Mouse (Mus musculus) gastrocnemius, postnatal 14 days (tissue): Measurements from ENCODE around the gene D11Wsu47e. TPM values are rescaled to one million over a fixed set of nuclear protein-coding genes. Genes with fewer than 3 reads are reported as not detected.

ENCODE experiments used
- DNase-seq: peaks from one replicate; pipeline ENCODE4 v3.0.0; 2021; ENCODE audit warnings: mixed read lengths
- intact Hi-C: fragments of 180-260 bp; cut with DNase I; formaldehyde crosslinking; loops from one replicate; pipeline ENCODE4 v1.15.1; 2025; ENCODE audit warnings: low total_unique reads
- total RNA-seq, 2 experiments: library from RNA; stranded (reverse); gene quantifications; 2 replicates each; pipeline ENCODE4 v1.2.3; 2021

The D11Wsu47e gene
- total RNA-seq, 2 experiments from 2014 or later = 5.0 to 7.5 TPM

- no peak for DNase-seq
- intact Hi-C loops = no loop called here
Observed at GRCm38 (mm10) chr11:113660940-113661339, 23.3 kb upstream of the D11Wsu47e start.

- no peak for DNase-seq
- intact Hi-C loops = no loop called here
Observed at GRCm38 (mm10) chr11:113661835-113662351, 22.3 kb upstream of the D11Wsu47e start.

DNA sequence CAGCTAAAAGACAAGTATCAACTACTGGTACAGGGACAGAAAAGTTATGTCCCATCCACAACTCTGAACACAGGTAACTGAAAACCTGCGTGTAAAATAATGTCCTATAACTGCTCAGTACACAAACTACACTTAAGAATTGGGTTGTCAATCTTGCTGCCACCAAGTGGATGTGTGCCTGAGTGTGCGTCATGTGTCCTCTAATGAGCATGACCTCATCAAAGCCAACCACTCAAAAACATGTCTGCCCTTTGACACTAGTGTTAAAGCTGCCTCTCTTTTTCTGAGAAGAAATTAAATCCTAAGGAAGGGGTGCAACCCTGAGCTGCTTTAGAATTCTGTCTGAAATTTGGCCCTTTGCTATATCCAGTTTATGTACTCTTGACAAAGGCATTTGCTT is 19.9 kb upstream of the D11Wsu47e start:
- intact Hi-C loops = no loop called here

DNA sequence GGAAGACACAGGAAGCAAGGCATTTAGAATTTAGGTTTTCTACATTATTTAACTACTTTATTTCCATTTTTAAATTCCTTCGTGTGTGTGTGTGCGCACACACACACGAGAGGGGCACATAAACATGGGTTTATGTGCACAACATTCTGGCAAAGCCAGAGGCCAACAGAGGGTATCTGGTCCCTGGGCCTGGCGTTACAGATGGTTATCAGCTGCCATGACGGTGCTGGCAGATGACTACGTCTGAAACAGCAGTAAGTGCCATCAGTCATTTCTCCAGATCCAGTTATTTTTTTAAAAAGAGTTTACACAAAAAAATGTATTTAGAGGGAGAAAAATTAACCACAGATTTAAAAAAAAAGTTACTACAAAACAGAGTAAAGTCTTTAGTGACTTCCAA is 18.0 kb upstream of the D11Wsu47e start:
- intact Hi-C loops = no loop called here
- no peak for DNase-seq

More for the DNA sequence above, 19.9 kb upstream of the D11Wsu47e start:
- no peak for DNase-seq

DNA sequence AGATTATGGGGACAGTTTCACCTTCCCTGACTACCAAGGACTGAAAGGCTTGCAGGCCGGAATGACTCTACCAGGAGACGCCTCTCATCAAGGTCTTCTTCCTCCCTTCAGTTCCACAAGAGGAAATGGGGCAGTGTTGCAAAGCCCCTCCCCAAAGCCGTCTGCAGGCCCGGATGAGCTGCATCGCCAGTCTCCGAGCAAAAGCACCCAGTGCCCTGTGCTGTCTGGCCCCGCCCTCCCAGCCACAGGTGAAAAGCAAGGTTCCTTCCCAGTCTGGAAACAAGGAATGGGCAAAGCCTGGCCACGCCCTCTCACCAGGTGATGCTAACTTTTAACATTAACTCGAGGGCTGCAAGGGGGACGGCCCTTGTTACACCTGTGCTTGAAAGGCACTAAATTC is 17.6 kb upstream of the D11Wsu47e start:
- intact Hi-C loops = no loop called here
- DNase-seq = no peak

- intact Hi-C loops = no loop called here
- no peak for DNase-seq
Observed at GRCm38 (mm10) chr11:113667122-113667521, 17.1 kb upstream of the D11Wsu47e start.

- intact Hi-C loops = no loop called here
- DNase-seq = no peak
Observed at GRCm38 (mm10) chr11:113667704-113668103, 16.5 kb upstream of the D11Wsu47e start.

- intact Hi-C loops = no loop called here
- no peak for DNase-seq
Observed at GRCm38 (mm10) chr11:113668857-113669256, 15.4 kb upstream of the D11Wsu47e start.

DNA sequence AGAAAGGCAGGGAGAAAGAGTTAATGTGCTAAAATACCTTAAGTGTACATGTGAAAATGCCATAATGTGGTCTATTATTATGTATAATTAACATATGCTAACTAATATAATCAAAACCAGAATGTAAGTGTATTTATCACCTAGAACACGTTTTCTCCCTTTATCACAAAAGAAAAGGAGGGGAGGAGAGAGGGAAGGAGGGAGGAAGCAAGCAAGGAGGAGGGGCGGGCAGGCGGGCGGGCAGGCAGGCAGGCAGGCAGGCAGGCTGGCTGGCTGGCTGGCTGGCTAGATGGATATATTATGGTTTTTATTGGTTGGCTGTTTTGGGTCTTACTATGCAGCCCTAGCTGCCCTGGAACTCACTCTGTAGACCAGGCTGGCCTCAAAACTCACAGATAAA is 14.5 kb upstream of the D11Wsu47e start:
- intact Hi-C loops = no loop called here
- no peak for DNase-seq

- intact Hi-C loops = no loop called here
- no peak for DNase-seq
Observed at GRCm38 (mm10) chr11:113673614-113674013, 10.6 kb upstream of the D11Wsu47e start.

- no peak for DNase-seq
- intact Hi-C loops = no loop called here
Observed at GRCm38 (mm10) chr11:113674595-113674994, 9.6 kb upstream of the D11Wsu47e start.

DNA sequence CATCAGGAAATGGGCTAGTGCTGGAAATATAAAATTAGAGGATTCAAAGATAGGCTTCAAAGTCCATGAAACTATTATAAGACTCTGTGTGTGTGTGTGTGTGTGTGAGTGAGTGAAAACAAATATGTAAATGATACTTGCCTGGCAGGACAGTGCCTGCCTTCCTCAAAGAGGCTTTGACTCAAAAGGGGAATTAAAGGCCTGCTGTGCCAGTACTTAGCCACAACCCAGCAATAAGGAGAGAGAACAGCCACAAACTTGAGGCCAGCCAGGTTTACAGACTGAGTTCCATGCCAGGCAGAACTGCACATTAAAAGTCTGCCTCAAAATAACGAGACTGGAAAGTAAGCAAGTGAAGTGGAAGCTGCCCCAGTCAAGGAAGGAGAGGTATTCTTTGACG is 7.4 kb upstream of the D11Wsu47e start:
- intact Hi-C loops = no loop called here
- DNase-seq = no peak

DNA sequence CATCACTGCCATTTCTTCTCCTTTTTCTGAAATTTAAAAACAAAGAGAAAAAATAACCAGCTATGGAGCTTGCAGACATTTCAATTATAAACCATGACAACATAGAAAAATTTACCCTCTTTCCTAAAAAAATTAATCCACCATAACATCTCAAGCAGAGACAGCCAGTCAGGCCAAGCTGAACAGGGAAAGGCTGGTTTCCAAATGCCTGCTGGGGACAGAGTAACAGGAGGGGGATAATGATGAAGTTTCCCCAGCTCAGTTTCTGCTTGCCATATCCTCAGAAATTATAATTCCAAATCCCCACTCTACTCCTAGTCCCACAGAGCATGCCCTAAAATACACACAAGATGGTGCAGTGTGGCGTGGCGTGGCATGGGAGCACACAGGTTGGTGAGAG is 6.8 kb upstream of the D11Wsu47e start:
- intact Hi-C loops = no loop called here
- DNase-seq = no peak

DNA sequence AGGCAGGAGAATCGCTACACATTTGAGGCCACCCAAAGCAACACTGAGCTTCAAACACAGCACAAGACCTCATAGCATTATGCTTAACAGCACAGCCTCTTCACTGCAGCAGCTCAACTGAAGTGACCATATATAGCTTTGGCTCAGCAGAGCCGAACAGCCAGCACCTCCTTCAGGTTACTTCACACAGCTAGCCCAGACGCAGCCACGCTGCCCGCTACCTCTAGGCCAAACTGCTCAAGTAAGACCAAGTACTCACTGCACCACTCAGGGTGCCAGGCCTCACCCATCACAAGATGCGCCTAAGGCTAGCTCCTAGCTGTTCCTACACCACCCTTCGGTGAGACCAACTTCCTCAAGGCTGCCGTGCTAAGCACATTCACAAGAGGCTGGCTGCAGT is 5.8 kb upstream of the D11Wsu47e start:
- intact Hi-C loops = no loop called here
- no peak for DNase-seq

- intact Hi-C loops = no loop called here
Observed at GRCm38 (mm10) chr11:113680954-113681353, 3.3 kb upstream of the D11Wsu47e start.

DNA sequence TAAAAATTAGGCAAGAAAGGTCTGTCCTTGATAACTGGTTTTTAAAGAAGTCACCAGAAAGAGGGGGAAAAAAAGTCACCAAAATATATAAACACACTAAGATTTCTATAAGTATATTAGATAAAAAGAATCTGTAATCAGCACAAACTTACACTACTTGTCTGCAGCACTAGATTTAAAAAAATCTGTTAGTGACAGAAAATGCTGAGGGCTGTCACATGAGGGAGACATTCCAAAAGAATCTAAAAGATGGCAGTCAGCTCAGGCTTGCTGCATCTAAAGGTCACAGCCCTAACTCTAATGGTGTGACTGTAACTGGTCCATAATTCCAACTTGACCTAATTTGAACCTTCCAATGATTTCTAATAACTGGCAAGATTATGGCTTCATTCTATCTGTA is 2.2 kb upstream of the D11Wsu47e start:
- no peak for DNase-seq
- intact Hi-C loops = no loop called here

More at GRCm38 (mm10) chr11:113680954-113681353, 3.3 kb upstream of the D11Wsu47e start:
- no peak for DNase-seq

DNA sequence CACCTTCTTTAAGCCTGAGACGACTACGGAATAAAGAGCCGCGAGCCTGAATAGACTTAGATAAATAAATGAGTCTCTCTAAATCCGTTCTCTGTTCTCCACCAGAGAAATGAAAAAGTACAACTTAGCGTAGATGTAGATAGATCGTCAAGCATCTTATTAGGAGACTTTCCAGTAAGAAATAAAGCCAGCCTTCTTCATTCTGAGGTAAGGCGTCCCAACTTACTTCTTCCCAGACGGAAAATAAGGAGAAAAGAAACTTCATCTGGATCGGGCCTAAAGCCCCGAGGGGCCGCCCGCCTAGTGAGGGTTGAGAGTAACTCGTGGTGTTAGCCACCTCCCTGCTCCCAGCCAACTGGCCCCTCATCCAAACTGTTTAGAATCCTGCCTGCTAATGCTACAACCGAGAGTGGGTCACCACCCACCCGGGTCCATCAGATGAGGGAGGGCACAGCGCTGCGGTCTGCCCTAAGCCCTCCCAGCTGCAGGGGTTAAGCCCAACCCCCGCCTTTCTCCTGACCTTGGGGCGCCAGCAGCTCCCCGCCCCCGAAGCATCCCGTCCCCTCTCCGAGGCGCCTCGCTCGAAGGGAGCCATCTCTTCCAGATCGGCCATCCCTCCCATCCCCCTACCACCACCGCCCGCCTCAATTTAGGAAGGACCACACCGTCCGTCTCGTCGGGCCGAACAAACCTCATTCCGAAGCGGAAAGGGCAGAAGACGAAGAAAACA is 1.1 kb upstream of the D11Wsu47e start:
- intact Hi-C loops = no loop called here

DNA sequence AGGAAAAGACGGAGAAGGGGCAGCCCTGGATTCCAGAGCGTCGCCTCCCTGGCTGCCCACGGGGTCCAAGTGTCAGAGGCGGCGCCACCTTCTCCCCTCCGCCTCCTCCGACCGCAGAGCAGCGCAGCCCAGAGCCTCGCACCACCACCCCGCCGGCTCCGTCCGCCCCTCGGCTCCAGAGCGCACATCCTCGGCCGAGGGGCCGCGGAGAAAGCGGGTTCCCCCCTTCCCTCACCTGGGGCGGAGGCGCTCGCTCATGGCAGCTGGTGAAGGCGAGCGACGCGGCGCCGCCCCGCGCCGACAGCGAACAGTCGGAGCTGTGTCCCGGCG is 620 bp upstream of the D11Wsu47e start:
- DNase-seq = no peak
- intact Hi-C loops = no loop called here

More for the DNA sequence above, 1.1 kb upstream of the D11Wsu47e start:
- DNase-seq = peak; percentile 69

DNA sequence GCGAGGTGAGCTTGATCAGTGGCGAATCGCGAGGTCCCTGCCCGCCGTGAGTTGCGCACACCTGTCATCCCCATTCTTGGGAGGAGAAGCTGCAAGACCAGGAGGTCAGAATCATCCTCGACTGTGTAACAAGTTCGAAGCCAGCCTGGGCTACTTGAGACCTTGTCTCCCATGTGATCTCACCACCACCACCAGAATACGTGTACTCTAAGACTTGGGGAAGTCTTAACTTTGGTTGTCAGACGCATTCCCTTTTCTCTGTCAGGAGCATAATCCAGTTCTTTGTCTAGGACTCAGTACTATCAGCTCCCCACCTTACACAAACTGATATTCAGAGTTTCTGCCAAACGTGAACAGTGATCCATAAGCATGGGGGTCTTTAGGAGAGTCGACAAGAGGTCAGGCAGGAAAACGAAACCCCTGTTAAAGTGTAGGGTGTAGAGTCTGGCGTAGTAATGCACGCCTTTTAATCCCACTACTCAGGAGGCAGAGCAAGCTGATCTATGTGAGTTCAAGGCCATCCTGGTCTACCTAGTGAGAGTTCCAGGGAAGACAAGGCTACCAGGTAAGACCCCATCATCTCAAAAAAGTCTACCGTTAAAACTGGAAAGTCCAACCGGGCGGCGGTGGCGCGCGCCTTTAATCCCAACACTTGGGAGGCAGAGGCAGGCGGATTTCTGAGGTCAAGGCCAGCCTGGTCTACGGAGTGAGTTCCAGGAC is 655 bp downstream of the D11Wsu47e start:
- no peak for DNase-seq
- intact Hi-C loops = loop anchor here (5.0 kb wide), 1 partner anchor 33 kb away; the partner anchor contains the start of gene Slc39a11

DNA sequence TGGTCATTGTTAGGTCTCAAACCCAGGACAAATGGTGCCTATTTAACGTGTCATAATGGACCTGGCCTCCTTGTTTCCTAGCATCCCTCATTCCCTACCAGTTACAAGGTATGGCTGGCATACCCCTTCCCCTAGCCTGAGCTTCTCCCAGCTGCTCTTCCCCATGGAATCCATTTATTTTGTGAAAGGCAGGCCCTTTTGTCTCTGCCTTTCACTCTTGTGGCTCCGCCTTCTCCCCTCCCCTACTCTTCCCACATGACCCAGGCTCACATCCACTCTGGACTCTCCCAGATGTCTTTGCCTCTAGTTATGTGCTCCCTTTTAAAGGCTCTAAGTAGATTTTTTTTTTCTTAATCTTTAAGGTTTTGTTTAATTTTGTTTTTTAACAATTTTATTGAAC is 2.8 kb downstream of the D11Wsu47e start:
- intact Hi-C loops = loop anchor here (5.0 kb wide), 1 partner anchor 35 kb away; the partner anchor contains the start of gene Slc39a11
- no peak for DNase-seq

DNA sequence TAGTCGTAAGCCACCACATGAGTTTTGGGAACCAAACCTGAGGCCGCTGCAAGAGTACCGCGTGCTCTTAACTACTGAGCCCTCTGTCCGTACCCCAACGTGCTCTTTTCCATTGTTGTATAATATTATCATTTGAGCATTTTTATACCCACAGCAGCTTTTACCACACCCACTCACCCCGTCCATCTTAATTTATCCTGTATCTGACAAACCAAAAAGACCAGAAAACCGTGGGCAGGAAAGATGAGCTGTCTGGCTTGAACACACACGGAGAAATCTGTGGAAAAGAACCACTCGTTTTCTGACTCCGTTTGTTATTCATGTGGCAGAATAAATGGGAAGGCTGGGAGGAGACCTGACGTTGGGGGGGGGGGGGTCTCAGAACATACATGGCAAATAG is 6.3 kb downstream of the D11Wsu47e start:
- DNase-seq = no peak
- intact Hi-C loops = no loop called here
